Mouse (Mus musculus): ENCODE results near the gene Shtn1. TPM values are rescaled to one million over a fixed set of nuclear protein-coding genes. Genes with fewer than 3 reads are reported as not detected.

Shtn1 gene
- polyA plus RNA-seq, 1 experiment from 2014 or later = 2.3 TPM

DNA sequence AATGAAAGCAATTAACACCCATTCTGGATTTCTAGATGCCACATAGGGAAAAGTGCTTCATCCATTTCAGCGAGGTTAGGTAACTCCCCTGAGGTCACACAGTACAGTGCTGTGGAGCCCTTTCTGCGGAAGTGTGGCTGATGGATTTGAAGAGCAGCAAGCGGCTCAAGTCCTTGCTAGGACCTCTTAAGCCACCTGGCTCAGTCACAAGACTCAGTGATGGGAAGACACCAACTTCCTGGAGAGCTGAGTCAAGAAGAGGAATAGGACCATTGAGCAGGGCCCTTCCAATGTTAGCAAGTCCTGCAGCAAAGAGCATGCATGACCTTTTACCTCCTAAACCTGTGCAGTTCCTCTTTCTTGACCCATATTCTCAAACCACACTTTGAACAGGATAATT lies 1.5 kb downstream of the Shtn1 start:
- 73% methylated on average over 3 of the region's 3 CpGs for WGBS
- no peaks in the 10 kb centered on the region for H3K36me3 ChIP-seq (ENCODE audit: control insufficient read depth, insufficient read depth, low read length)
- peak overlapping the region; percentile 99 for H3K4me2 ChIP-seq (replicated peaks; ENCODE audit: low read depth, low read length)
- ATAC-seq (ENCODE audit: low FRiP score, low TSS enrichment) = no peak
- no peaks in the 10 kb centered on the region for H3K9me3 ChIP-seq (ENCODE audit: control insufficient read depth, low read length)
- H3K27me3 ChIP-seq (ENCODE audit: control insufficient read depth, insufficient read depth, low read length) = peaks cover 36% of the 10 kb centered on the region
- no peak overlapping the region; the same call in 1 of the 2 replicates for H3K4me3 ChIP-seq (ENCODE audit: low read length)
- no peaks in the 10 kb centered on the region for H3K4me1 ChIP-seq (ENCODE audit: control insufficient read depth, insufficient read depth, low read length)
- H3K27ac ChIP-seq (ENCODE audit: low read depth, low read length) = no peak overlapping the region
- no peak overlapping the region for H3K9ac ChIP-seq (ENCODE audit: low read depth, low read length)

DNA sequence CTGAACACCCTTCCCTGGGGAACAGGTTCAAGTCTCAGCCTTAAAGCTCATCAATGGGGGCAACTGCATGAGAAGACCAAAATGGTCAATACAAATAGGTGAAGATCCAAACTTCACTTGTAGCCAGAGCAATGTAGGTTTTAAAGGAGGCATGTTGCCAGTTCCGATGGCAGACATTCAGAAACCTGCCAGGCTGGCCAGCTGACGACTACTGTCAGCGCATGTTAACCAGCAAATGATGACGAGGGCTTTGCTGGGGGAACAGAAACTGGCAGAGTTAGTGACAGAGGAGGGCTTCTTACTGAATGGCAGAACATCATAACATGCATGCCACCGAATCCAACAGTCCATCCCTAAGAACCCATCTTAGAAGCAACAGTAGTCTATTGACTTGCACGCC lies 2.9 kb downstream of the Shtn1 start:
- Histone ChIP-seq H3K36me3 (ENCODE audit: control insufficient read depth, insufficient read depth, low read length) (no peaks in the 10 kb centered on the region), H3K9me3 (ENCODE audit: control insufficient read depth, low read length) (no peaks in the 10 kb centered on the region), H3K27me3 (ENCODE audit: control insufficient read depth, insufficient read depth, low read length) (peaks cover 36% of the 10 kb centered on the region), H3K27ac (ENCODE audit: low read depth, low read length) (no peak overlapping the region), H3K9ac (ENCODE audit: low read depth, low read length) (no peak overlapping the region), H3K4me1 (ENCODE audit: control insufficient read depth, insufficient read depth, low read length) (no peaks in the 10 kb centered on the region), H3K4me2 (replicated peaks; ENCODE audit: low read depth, low read length) (no peak overlapping the region), H3K4me3 (ENCODE audit: low read length) (no peak overlapping the region)
- 90% methylated on average over 6 of the region's 6 CpGs for WGBS
- no peak for ATAC-seq (ENCODE audit: low FRiP score, low TSS enrichment)

GRCm38 (mm10) chr19:59071979-59072378 lies 3.9 kb downstream of the Shtn1 start:
- Histone ChIP-seq H3K4me1 (ENCODE audit: control insufficient read depth, insufficient read depth, low read length) (no peaks in the 10 kb centered on the region), H3K4me3 (ENCODE audit: low read length) (no peak overlapping the region), H3K4me2 (replicated peaks; ENCODE audit: low read depth, low read length) (no peak overlapping the region), H3K9ac (ENCODE audit: low read depth, low read length) (no peak overlapping the region), H3K27me3 (ENCODE audit: control insufficient read depth, insufficient read depth, low read length) (peaks cover 31% of the 10 kb centered on the region), H3K36me3 (ENCODE audit: control insufficient read depth, insufficient read depth, low read length) (no peaks in the 10 kb centered on the region), H3K9me3 (ENCODE audit: control insufficient read depth, low read length) (no peaks in the 10 kb centered on the region), H3K27ac (ENCODE audit: low read depth, low read length) (no peak overlapping the region)
- no peak for ATAC-seq (ENCODE audit: low FRiP score, low TSS enrichment)
- WGBS = 84% methylated on average over 2 of the region's 2 CpGs

- WGBS = 86% methylated on average over 4 of the region's 4 CpGs
- ATAC-seq (ENCODE audit: low FRiP score, low TSS enrichment) = no peak
These were observed 4.5 kb downstream of the Shtn1 start for GRCm38 (mm10) chr19:59071396-59071795.

GRCm38 (mm10) chr19:59067652-59068051 lies 8.2 kb downstream of the Shtn1 start:
- no peak for ATAC-seq (ENCODE audit: low FRiP score, low TSS enrichment)
- Histone ChIP-seq H3K4me3 (ENCODE audit: low read length) (no peak overlapping the region), H3K36me3 (ENCODE audit: control insufficient read depth, insufficient read depth, low read length) (no peaks in the 10 kb centered on the region), H3K4me1 (ENCODE audit: control insufficient read depth, insufficient read depth, low read length) (no peaks in the 10 kb centered on the region), H3K9ac (ENCODE audit: low read depth, low read length) (no peak overlapping the region), H3K27ac (ENCODE audit: low read depth, low read length) (no peak overlapping the region), H3K4me2 (replicated peaks; ENCODE audit: low read depth, low read length) (no peak overlapping the region), H3K27me3 (ENCODE audit: control insufficient read depth, insufficient read depth, low read length) (no peaks in the 10 kb centered on the region), H3K9me3 (ENCODE audit: control insufficient read depth, low read length) (no peaks in the 10 kb centered on the region)
- WGBS = 89% methylated on average over 1 of the region's 1 CpGs

More at GRCm38 (mm10) chr19:59071396-59071795, 4.5 kb downstream of the Shtn1 start:
- Histone ChIP-seq H3K27ac (ENCODE audit: low read depth, low read length) (no peak overlapping the region), H3K27me3 (ENCODE audit: control insufficient read depth, insufficient read depth, low read length) (peaks cover 26% of the 10 kb centered on the region), H3K4me1 (ENCODE audit: control insufficient read depth, insufficient read depth, low read length) (no peaks in the 10 kb centered on the region), H3K36me3 (ENCODE audit: control insufficient read depth, insufficient read depth, low read length) (no peaks in the 10 kb centered on the region), H3K4me2 (replicated peaks; ENCODE audit: low read depth, low read length) (no peak overlapping the region), H3K4me3 (ENCODE audit: low read length) (no peak overlapping the region), H3K9me3 (ENCODE audit: control insufficient read depth, low read length) (no peaks in the 10 kb centered on the region), H3K9ac (ENCODE audit: low read depth, low read length) (no peak overlapping the region)

DNA sequence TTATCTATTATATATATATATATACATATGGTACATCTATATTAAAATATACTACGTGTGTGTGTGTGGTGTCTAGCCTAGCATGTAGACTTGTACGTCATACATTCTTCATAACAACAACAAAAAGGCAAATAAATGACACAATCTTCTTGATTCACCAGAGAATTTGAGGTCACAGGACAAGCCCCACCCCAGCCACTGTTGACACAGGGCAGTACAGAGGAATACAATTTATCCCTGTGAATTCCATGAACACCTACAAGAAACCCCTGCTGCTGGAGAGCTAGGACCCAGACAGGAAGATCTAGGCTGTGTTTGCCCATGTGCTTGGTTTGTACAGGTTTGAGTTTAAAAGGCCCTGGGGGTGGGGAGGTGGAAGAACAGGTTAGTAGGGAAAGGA lies 9.2 kb downstream of the Shtn1 start:
- Histone ChIP-seq H3K4me3 (ENCODE audit: low read length) (no peak overlapping the region), H3K4me1 (ENCODE audit: control insufficient read depth, insufficient read depth, low read length) (no peaks in the 10 kb centered on the region), H3K9me3 (ENCODE audit: control insufficient read depth, low read length) (no peaks in the 10 kb centered on the region), H3K4me2 (replicated peaks; ENCODE audit: low read depth, low read length) (no peak overlapping the region), H3K27me3 (ENCODE audit: control insufficient read depth, insufficient read depth, low read length) (no peaks in the 10 kb centered on the region), H3K9ac (ENCODE audit: low read depth, low read length) (no peak overlapping the region), H3K36me3 (ENCODE audit: control insufficient read depth, insufficient read depth, low read length) (no peaks in the 10 kb centered on the region), H3K27ac (ENCODE audit: low read depth, low read length) (no peak overlapping the region)
- 89% methylated on average over 2 of the region's 2 CpGs for WGBS
- no peak for ATAC-seq (ENCODE audit: low FRiP score, low TSS enrichment)

DNA sequence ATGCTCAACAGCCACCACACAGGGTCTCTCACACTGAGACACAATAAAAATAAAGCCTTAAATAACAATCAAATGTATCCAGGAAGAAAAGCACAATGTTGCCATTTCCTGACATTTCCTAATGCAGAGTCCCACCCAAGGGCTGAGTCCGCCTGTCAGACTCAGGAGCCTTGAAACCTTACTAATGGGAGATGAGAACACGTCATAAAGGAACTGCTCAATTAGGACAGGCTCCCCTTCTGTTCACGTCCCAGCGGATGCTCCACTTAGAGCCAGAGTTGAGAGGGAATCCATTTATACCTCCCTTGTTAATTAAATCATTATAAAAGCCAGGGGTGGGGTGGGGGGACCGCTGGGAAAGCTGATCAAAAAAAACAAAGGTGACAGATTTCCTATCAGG lies 9.8 kb downstream of the Shtn1 start:
- H3K4me2 ChIP-seq (replicated peaks; ENCODE audit: low read depth, low read length) = no peak overlapping the region
- no peak overlapping the region for H3K4me3 ChIP-seq (ENCODE audit: low read length)
- ATAC-seq (ENCODE audit: low FRiP score, low TSS enrichment) = no peak
- no peaks in the 10 kb centered on the region for H3K9me3 ChIP-seq (ENCODE audit: control insufficient read depth, low read length)
- no peaks in the 10 kb centered on the region for H3K36me3 ChIP-seq (ENCODE audit: control insufficient read depth, insufficient read depth, low read length)
- no peaks in the 10 kb centered on the region for H3K4me1 ChIP-seq (ENCODE audit: control insufficient read depth, insufficient read depth, low read length)
- 54% methylated on average over 5 of the region's 5 CpGs for WGBS
- H3K9ac ChIP-seq (ENCODE audit: low read depth, low read length) = no peak overlapping the region
- H3K27ac ChIP-seq (ENCODE audit: low read depth, low read length) = no peak overlapping the region
- H3K27me3 ChIP-seq (ENCODE audit: control insufficient read depth, insufficient read depth, low read length) = no peaks in the 10 kb centered on the region

DNA sequence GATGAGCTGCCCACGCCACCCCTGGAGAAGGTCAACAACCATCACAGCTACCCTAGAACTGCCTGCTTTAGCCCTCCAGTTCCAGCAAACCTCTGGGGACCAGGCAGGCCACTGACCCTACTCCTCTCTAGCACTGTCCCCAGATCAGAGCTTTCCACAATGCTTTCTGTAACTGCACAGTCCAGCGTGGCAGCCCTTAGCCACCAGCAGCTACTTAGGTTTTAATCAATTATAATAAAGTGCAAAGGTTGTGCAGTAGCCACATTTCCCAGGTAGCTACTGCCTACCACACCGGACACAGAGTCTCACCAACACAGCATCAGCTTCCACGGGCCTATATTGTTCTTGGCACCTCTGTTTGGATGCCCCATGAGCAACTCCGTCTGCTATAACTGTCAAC lies 11.3 kb downstream of the Shtn1 start:
- Histone ChIP-seq H3K9me3 (ENCODE audit: control insufficient read depth, low read length) (no peaks in the 10 kb centered on the region), H3K4me2 (replicated peaks; ENCODE audit: low read depth, low read length) (no peak overlapping the region), H3K9ac (ENCODE audit: low read depth, low read length) (no peak overlapping the region), H3K27ac (ENCODE audit: low read depth, low read length) (no peak overlapping the region), H3K4me3 (ENCODE audit: low read length) (no peak overlapping the region), H3K4me1 (ENCODE audit: control insufficient read depth, insufficient read depth, low read length) (no peaks in the 10 kb centered on the region), H3K27me3 (ENCODE audit: control insufficient read depth, insufficient read depth, low read length) (no peaks in the 10 kb centered on the region), H3K36me3 (ENCODE audit: control insufficient read depth, insufficient read depth, low read length) (no peaks in the 10 kb centered on the region)
- no peak for ATAC-seq (ENCODE audit: low FRiP score, low TSS enrichment)
- WGBS = 88% methylated on average over 5 of the region's 5 CpGs

- no peak for ATAC-seq (ENCODE audit: low FRiP score, low TSS enrichment)
- Histone ChIP-seq H3K36me3 (ENCODE audit: control insufficient read depth, insufficient read depth, low read length) (no peaks in the 10 kb centered on the region), H3K4me1 (ENCODE audit: control insufficient read depth, insufficient read depth, low read length) (no peaks in the 10 kb centered on the region), H3K9ac (ENCODE audit: low read depth, low read length) (no peak overlapping the region), H3K9me3 (ENCODE audit: control insufficient read depth, low read length) (no peaks in the 10 kb centered on the region), H3K27me3 (ENCODE audit: control insufficient read depth, insufficient read depth, low read length) (no peaks in the 10 kb centered on the region), H3K27ac (ENCODE audit: low read depth, low read length) (no peak overlapping the region), H3K4me3 (ENCODE audit: low read length) (no peak overlapping the region), H3K4me2 (replicated peaks; ENCODE audit: low read depth, low read length) (no peak overlapping the region)
- WGBS = 68% methylated on average over 5 of the region's 5 CpGs
These were observed 12.3 kb downstream of the Shtn1 start for GRCm38 (mm10) chr19:59063568-59063967.

DNA sequence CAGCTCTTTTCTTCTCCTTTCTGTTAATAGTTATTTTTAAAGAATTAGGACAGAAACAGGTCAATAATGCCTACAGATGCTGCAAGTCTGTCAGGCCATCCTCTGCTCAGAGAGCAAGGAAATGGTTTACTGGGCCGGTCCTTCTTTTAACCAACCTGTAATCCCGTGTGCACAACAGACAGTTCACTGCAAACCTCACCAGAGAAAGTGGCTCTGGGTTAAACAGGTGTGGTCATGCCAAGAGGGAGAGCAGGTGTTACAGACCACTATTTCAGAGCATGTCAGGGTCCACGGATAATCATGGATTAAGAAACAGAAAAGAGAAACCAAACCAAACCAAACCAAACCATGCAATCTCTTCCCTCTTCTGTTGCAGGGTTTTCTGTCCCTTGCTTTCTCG lies 17.8 kb downstream of the Shtn1 start:
- 86% methylated on average over 4 of the region's 4 CpGs for WGBS
- Histone ChIP-seq H3K27me3 (ENCODE audit: control insufficient read depth, insufficient read depth, low read length) (no peaks in the 10 kb centered on the region), H3K9me3 (ENCODE audit: control insufficient read depth, low read length) (no peaks in the 10 kb centered on the region), H3K4me1 (ENCODE audit: control insufficient read depth, insufficient read depth, low read length) (no peaks in the 10 kb centered on the region), H3K9ac (ENCODE audit: low read depth, low read length) (no peak overlapping the region), H3K36me3 (ENCODE audit: control insufficient read depth, insufficient read depth, low read length) (no peaks in the 10 kb centered on the region), H3K27ac (ENCODE audit: low read depth, low read length) (no peak overlapping the region), H3K4me3 (ENCODE audit: low read length) (no peak overlapping the region), H3K4me2 (replicated peaks; ENCODE audit: low read depth, low read length) (no peak overlapping the region)
- ATAC-seq (ENCODE audit: low FRiP score, low TSS enrichment) = no peak
